Mouse (Mus musculus): Measurements from ENCODE around the gene Arhgef3. TPM values are rescaled to one million over a fixed set of nuclear protein-coding genes. Genes with fewer than 3 reads are reported as not detected.
"Not testable (repeated sequence)": the region's sequence is repeated elsewhere in the genome, so short reads cannot be mapped to it uniquely, and the experiment has no call there.

Arhgef3 gene
- total RNA-seq, 2 experiments from 2014 or later, result 29.9 to 44.1 TPM

- DNase-seq, result no peak
Observed at GRCm38 (mm10) chr14:27196980-27197379, 82.3 kb downstream of the Arhgef3 start.

GRCm38 (mm10) chr14:27198490-27199089 is 83.9 kb downstream of the Arhgef3 start:
- no peak for DNase-seq

- no peak for DNase-seq
Observed at GRCm38 (mm10) chr14:27199119-27199518, 84.4 kb downstream of the Arhgef3 start.

GRCm38 (mm10) chr14:27199870-27200269 is 85.2 kb downstream of the Arhgef3 start:
- no peak for DNase-seq

- DNase-seq, result no peak
Observed at GRCm38 (mm10) chr14:27200743-27201576, 86.3 kb downstream of the Arhgef3 start.

GRCm38 (mm10) chr14:27201824-27202223 is 87.1 kb downstream of the Arhgef3 start:
- no peak for DNase-seq

GRCm38 (mm10) chr14:27204704-27205103 is 90.0 kb downstream of the Arhgef3 start:
- DNase-seq, result no peak

GRCm38 (mm10) chr14:27206443-27206842 is 91.7 kb downstream of the Arhgef3 start:
- DNase-seq, result no peak

- DNase-seq, result no peak
Observed at GRCm38 (mm10) chr14:27209542-27209941, 94.8 kb downstream of the Arhgef3 start.

GRCm38 (mm10) chr14:27210801-27211200 is 96.1 kb downstream of the Arhgef3 start:
- not testable (repeated sequence) for DNase-seq

- DNase-seq, result no peak
Observed at GRCm38 (mm10) chr14:27211743-27212445, 97.2 kb downstream of the Arhgef3 start.

- DNase-seq, result no peak
Observed at GRCm38 (mm10) chr14:27214232-27214631, 99.5 kb downstream of the Arhgef3 start.

GRCm38 (mm10) chr14:27219668-27220067 is 105.0 kb downstream of the Arhgef3 start:
- DNase-seq, result no peak

- DNase-seq, result no peak
Observed at GRCm38 (mm10) chr14:27220297-27220696, 105.6 kb downstream of the Arhgef3 start.

- peak in 1 of 2 experiments; percentile 28 for DNase-seq
Observed at GRCm38 (mm10) chr14:27224636-27225035, 109.9 kb downstream of the Arhgef3 start.

GRCm38 (mm10) chr14:27226288-27226687 is 111.6 kb downstream of the Arhgef3 start:
- DNase-seq, result peak in 1 of 2 experiments; percentile 33

- no peak for DNase-seq
Observed at GRCm38 (mm10) chr14:27228288-27228687, 113.6 kb downstream of the Arhgef3 start.

- DNase-seq, result no peak
Observed at GRCm38 (mm10) chr14:27228941-27229371, 114.3 kb downstream of the Arhgef3 start.

GRCm38 (mm10) chr14:27229441-27230147 is 114.9 kb downstream of the Arhgef3 start:
- DNase-seq, result peak in 1 of 2 experiments; percentile 23

- DNase-seq, result peak in 1 of 2 experiments; percentile 25
Observed at GRCm38 (mm10) chr14:27230262-27231022, 115.7 kb downstream of the Arhgef3 start.

GRCm38 (mm10) chr14:27231506-27231905 is 116.8 kb downstream of the Arhgef3 start:
- DNase-seq, result no peak
